Mouse (Mus musculus): ENCODE data around the gene Stat5b.

The Stat5b gene

GRCm38 (mm10) chr11:100817311-100817710 lies 33.2 kb downstream of the Stat5b start:
- TF ChIP-seq GATA4 (IDR thresholded peaks at IDR 0.05; ENCODE audit: insufficient replicate concordance, low read length), result no peak

DNA sequence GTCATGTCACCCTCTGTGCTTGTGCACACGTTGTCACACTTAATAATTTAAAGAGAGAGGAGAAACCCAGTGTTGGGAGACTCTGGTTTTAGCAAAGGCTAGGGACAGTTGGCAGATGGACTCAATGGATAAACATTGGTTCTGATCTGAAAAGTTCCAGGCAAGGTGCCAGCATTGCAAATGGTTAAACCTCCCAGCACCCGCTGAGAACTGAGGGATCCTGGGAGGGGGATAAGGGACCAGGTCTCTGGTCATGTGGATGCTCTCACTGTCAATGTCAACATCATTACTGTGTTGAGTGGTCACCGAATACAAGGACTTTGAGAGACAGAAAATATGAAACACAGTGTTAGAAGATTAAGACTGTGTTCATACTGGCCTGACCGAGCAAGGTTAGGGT lies 33.7 kb downstream of the Stat5b start:
- no peak for TF ChIP-seq GATA4 (IDR thresholded peaks at IDR 0.05; ENCODE audit: insufficient replicate concordance, low read length)

- no peak for TF ChIP-seq GATA4 (IDR thresholded peaks at IDR 0.05; ENCODE audit: insufficient replicate concordance, low read length)
Measured at GRCm38 (mm10) chr11:100816342-100816741, 34.2 kb downstream of the Stat5b start.

DNA sequence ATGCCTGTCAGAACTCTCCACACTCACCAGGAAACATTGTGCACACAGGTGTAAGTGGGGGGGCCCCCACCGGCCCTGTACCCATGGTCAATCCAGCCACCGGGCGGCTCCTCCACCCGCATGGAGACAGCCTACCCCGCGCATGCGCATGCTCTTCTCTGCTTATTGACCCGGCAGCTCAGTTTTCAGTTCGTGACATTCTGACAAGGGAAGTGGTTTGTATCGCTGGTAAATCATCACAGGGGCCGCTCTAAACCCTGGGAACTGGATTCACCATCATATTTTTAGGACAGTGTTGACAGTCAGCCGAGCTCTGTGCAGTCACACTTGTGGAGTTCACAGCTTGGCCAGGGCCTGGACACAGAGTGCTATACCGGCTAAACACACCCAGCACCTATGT lies 36.0 kb downstream of the Stat5b start:
- no peak for TF ChIP-seq GATA4 (IDR thresholded peaks at IDR 0.05; ENCODE audit: insufficient replicate concordance, low read length)

GRCm38 (mm10) chr11:100811132-100811531 lies 39.4 kb downstream of the Stat5b start:
- TF ChIP-seq GATA4 (IDR thresholded peaks at IDR 0.05; ENCODE audit: insufficient replicate concordance, low read length), result no peak

GRCm38 (mm10) chr11:100810516-100810915 lies 40.0 kb downstream of the Stat5b start:
- no peak for TF ChIP-seq GATA4 (IDR thresholded peaks at IDR 0.05; ENCODE audit: insufficient replicate concordance, low read length)

- TF ChIP-seq GATA4 (IDR thresholded peaks at IDR 0.05; ENCODE audit: insufficient replicate concordance, low read length), result no peak
Measured at GRCm38 (mm10) chr11:100806380-100807305, 43.9 kb downstream of the Stat5b start.

- no peak for TF ChIP-seq GATA4 (IDR thresholded peaks at IDR 0.05; ENCODE audit: insufficient replicate concordance, low read length)
Measured at GRCm38 (mm10) chr11:100805535-100805934, 45.0 kb downstream of the Stat5b start.

DNA sequence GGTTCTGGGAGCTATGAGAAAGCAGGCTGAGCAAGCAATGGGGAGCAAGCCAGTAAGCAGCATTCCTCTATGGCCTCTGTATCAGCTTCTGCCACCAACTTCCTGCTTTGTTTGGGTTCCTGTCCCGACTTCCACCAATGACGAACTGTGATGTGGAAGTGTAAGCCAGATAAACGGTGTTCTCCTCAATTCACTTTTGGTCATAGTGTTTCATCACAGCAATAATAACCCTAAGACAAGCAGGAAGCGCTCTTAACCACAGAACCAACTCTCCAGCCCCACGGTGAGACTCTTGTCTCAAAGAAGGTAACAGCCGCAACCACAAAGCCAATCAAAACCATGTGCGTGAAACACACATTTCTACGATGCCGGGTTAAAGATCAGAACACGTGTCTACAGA lies 46.1 kb downstream of the Stat5b start:
- no peak for TF ChIP-seq GATA4 (IDR thresholded peaks at IDR 0.05; ENCODE audit: insufficient replicate concordance, low read length)

GRCm38 (mm10) chr11:100799426-100799825 lies 51.1 kb downstream of the Stat5b start:
- TF ChIP-seq GATA4 (IDR thresholded peaks at IDR 0.05; ENCODE audit: insufficient replicate concordance, low read length), result no peak

DNA sequence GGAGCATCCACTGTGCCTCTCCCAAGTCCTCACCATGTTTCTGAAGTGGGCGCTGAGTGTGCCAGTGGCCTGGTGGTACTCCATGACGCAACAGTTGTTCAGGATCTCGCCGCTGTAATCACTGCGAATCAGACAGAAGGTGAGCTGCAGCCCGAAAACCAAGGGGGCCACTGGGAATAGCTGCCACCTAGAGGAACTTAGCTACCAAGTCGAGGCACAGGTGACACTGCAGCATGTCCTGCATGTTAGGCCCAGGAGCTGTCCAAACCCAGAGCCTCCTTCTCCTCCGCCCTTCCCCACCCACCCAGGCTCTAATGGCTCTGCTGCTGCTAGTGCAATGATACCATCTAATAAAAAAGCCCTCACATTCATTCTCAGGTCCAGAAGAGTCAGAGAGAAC lies 53.9 kb downstream of the Stat5b start:
- no peak for TF ChIP-seq GATA4 (IDR thresholded peaks at IDR 0.05; ENCODE audit: insufficient replicate concordance, low read length)

- TF ChIP-seq GATA4 (IDR thresholded peaks at IDR 0.05; ENCODE audit: insufficient replicate concordance, low read length), result no peak
Measured at GRCm38 (mm10) chr11:100795386-100795785, 55.1 kb downstream of the Stat5b start.

- TF ChIP-seq GATA4 (IDR thresholded peaks at IDR 0.05; ENCODE audit: insufficient replicate concordance, low read length), result no peak
Measured at GRCm38 (mm10) chr11:100791457-100792049, 59.0 kb downstream of the Stat5b start.

DNA sequence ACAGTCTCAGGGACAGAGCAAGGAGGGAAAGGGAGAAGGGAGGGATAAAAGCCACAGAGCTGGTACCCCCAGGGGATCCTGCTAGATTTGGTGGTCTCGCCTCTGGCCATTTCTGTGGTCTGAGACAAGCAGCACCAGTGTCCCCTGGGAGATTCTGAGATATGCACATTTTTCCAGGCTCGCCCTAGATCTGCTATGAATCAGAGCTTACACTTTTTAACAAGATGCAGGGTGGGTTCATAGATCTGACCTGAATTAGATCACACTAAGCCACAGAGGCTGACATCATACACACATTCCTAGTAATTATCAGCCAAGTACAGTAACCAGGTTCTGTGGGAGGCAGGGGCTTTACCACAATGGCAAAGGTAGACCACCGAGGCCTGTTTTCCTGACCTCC lies 60.8 kb downstream of the Stat5b start:
- no peak for TF ChIP-seq GATA4 (IDR thresholded peaks at IDR 0.05; ENCODE audit: insufficient replicate concordance, low read length)

GRCm38 (mm10) chr11:100785774-100786173 lies 64.8 kb downstream of the Stat5b start:
- no peak for TF ChIP-seq GATA4 (IDR thresholded peaks at IDR 0.05; ENCODE audit: insufficient replicate concordance, low read length)

DNA sequence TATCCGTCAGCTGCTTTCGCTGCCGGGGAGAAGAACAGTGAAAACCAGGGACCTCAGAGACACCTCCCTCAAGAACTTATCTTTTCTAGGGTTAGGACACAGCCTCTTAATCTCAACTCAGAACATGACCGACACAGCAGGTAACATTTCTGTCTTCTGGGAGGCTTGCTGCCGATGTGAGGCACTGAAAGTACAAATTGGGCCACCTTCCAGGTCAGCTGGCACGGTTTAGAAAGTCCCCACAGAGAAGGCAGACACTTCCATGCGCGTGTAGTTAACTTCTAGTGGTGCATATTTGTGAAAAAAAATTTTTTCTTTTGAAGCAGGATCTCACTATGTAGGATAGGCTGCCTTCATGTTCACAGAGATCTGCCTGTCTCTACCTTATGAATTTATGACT lies 66.2 kb downstream of the Stat5b start:
- no peak for TF ChIP-seq GATA4 (IDR thresholded peaks at IDR 0.05; ENCODE audit: insufficient replicate concordance, low read length)

Data from liver, adult (tissue).